Mouse (Mus musculus) neural tube, embryonic 11.5 days (tissue): Measurements from ENCODE around the gene Skida1. TPM values are rescaled to one million over a fixed set of nuclear protein-coding genes. Genes with fewer than 3 reads are reported as not detected.
A peak's percentile ranks its signal among the peaks of the same experiment; 100 is the strongest.

ENCODE experiments used
- ATAC-seq: fragments of 200-750 bp; cut with Nextera tagmentation; 2 replicates; pipeline ENCODE4 v1.8.0; 2017; ENCODE audit warnings: moderate number of reproducible peaks, mild to moderate bottlenecking, moderate TSS enrichment, moderate library complexity; ENCODE audit not compliant: insufficient read depth, low FRiP score, low TSS enrichment
- DNase-seq: peaks from one replicate; pipeline ENCODE4 v3.0.0-alpha.2; 2015; ENCODE audit warnings: low spot score
- H3K27ac ChIP-seq: fragments of 300-500 bp; sonication (generic); 2 replicates; pipeline ENCODE4 v1.5.1; 2014; ENCODE audit warnings: low read depth, mild to moderate bottlenecking, low read length
- H3K27me3 ChIP-seq: fragments of 300-500 bp; sonication (generic); 2 replicates; pipeline ENCODE4 v1.6.1; 2014; ENCODE audit warnings: mild to moderate bottlenecking, low read length, mixed read lengths; ENCODE audit not compliant: control insufficient read depth, insufficient read depth
- H3K36me3 ChIP-seq: fragments of 300-500 bp; sonication (generic); 2 replicates; pipeline ENCODE4 v1.6.1; 2014; ENCODE audit warnings: mild to moderate bottlenecking, low read length, moderate library complexity, mixed read lengths; ENCODE audit not compliant: control insufficient read depth, insufficient read depth
- H3K4me1 ChIP-seq: fragments of 300-500 bp; sonication (generic); 2 replicates; pipeline ENCODE4 v1.6.1; 2014; ENCODE audit warnings: low read length, mixed read lengths; ENCODE audit not compliant: control insufficient read depth, insufficient read depth
- H3K4me2 ChIP-seq: fragments of 300-500 bp; sonication (generic); 2 replicates; pipeline ENCODE4 v1.6.1; 2014; ENCODE audit warnings: low read depth, mild to moderate bottlenecking, moderate library complexity
- H3K4me3 ChIP-seq: fragments of 300-500 bp; sonication (generic); 2 replicates; pipeline ENCODE4 v1.5.1; 2014; ENCODE audit warnings: low read depth, low read length
- H3K9ac ChIP-seq: fragments of 300-500 bp; sonication (generic); 2 replicates; pipeline ENCODE4 v1.6.1; 2014; ENCODE audit warnings: mild to moderate bottlenecking, low read length
- H3K9me3 ChIP-seq: fragments of 300-500 bp; sonication (generic); 2 replicates; pipeline ENCODE4 v1.6.1; 2016; ENCODE audit warnings: low read length; ENCODE audit not compliant: control insufficient read depth
- WGBS: fragments of 180-500 bp; shearing (Covaris S2); extraction: QIAGEN DNeasy Blood & Tissue Kit; methylation state at CpG from one replicate; pipeline ENCODE4 v1.1.7; 2014; 5-methylcytosine and 5-hydroxymethylcytosine counted together
- polyA plus RNA-seq: library from polyadenylated mRNA; unstranded; fragments of >200 nt; fragmentation: Nextera tagmentation; extraction: Ambion mirVana; gene quantifications from 2 replicates; pipeline ENCODE4 v1.2.1, GENCODE M21; 2014

The Skida1 gene
- polyA plus RNA-seq, 1 experiment from 2014 or later = 15.5 TPM

DNA sequence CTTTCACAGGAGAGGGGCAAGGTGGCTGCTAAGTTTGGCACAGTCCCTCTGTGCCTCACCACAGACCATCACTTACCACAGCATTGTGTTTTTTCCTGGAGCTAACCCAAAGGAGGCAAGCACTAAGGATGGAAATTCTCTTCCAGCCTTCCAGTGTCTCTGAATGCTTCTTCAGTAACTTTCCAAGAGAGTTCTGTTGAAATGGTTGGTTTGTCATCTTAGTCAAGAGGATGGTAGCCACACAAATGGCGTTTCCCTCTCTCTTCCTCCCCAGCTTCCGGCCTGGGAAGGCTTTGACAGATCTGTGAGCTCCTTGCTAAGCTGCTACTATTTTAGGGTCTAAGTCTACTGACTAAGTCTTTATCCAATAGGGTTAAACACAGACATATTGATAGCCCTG is 11.4 kb downstream of the Skida1 start, which contains the start of gene A930004D18Rik:
A930004D18Rik (minus strand) TSS at position 247 of the 400 bp plus-strand sequence.
- no peak within 1 kb of the TSS for H3K9ac ChIP-seq
- no peak for ATAC-seq

DNA sequence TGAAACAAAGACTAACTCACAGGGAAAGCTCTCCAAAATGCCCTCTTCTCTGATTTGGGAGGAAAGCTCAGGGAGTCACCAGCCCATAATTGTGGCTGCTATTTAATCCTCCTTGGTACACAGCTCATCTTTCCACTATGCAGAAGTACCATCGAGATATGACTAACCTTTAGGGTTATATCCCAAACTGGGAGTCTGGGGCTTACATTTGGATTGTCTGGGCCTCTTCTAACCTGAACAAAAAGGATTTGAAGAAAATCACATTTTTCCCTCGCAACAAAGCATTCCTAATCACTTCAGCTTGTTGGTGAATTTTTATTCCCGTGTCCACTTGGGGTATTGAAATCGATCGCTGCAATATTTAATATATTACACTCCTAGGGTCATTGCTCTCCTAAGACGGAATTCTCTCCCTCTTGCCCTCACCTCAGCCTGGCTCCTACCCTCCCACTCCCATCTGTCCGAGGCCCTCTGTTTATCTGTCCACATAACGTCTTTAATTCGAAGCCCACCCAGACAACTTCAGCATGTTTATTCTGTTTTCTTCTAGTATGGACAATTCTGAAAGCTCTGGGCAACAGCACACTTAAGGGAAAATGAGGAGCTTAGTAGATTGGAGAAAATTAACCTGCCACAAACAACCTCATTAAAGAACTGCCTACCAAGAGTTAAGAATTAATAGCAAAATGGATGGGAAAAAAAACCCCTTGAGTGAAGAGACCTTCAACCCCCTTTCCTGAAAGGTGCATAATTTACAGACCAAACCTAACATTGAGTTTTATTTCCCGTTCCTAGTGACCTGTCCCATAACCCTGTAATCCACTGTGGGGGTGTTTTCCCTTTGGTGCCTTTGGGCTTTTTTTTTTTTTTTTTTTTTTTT is 14.2 kb downstream of the Skida1 start:
- H3K9ac ChIP-seq = no peak overlapping the region
- DNase-seq (no peak), ATAC-seq (no peak)
- H3K36me3 ChIP-seq = no peaks in the 10 kb centered on the region
- no peaks in the 10 kb centered on the region for H3K27me3 ChIP-seq
- no peak overlapping the region for H3K4me3 ChIP-seq
- H3K4me2 ChIP-seq = no peak overlapping the region
- H3K9me3 ChIP-seq = no peaks in the 10 kb centered on the region
- WGBS = 50% methylated on average over 10 of the region's 10 CpGs
- peak overlapping the region; percentile 68 for H3K27ac ChIP-seq
- peaks cover 39% of the 10 kb centered on the region for H3K4me1 ChIP-seq

More for the DNA sequence above, 11.4 kb downstream of the Skida1 start, which contains the start of gene A930004D18Rik:
- Histone ChIP-seq H3K36me3 (no peaks in the 10 kb centered on the region), H3K27me3 (no peaks in the 10 kb centered on the region), H3K4me3 (no peak within 1 kb of the TSS), H3K27ac (no peak within 1 kb of the TSS), H3K9me3 (no peaks in the 10 kb centered on the region), H3K4me2 (no peak within 1 kb of the TSS), H3K4me1 (peaks cover 53% of the 10 kb centered on the region)
- WGBS = 72% methylated on average over 2 of the region's 2 CpGs
- no peak for DNase-seq

- Histone ChIP-seq H3K27ac (peak overlapping the region; percentile 68), H3K9me3 (no peaks in the 10 kb centered on the region), H3K27me3 (no peaks in the 10 kb centered on the region), H3K9ac (peak overlapping the region; percentile 37), H3K4me1 (peaks cover 32% of the 10 kb centered on the region), H3K36me3 (no peaks in the 10 kb centered on the region), H3K4me3 (no peak overlapping the region), H3K4me2 (peak overlapping the region; percentile 97)
- 38% methylated on average over 10 of the region's 10 CpGs for WGBS
- ATAC-seq = no peak
- DNase-seq = peak; percentile 46
Observed at GRCm38 (mm10) chr2:18033166-18034108, 15.4 kb downstream of the Skida1 start.

DNA sequence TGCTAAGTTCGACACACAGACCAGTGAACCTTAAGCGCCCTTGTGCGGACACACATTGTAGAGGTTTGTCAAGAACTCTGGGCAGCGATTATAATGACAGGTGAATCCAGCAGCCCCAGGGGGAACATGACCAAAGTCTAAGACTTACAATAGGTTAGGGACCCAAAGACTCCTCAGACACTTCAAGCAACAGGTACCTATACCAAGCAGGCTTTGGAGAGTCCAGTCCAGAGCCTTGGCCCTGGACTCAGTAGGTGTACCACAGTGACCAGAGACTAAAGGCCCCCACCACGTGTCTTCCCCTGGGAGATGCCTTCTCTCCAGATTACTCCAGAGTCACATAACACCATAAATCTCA is 16.3 kb downstream of the Skida1 start:
- WGBS = 38% methylated on average over 5 of the region's 5 CpGs
- H3K4me3 ChIP-seq = peak overlapping the region; percentile 38; the same call in 1 of the 2 replicates
- peaks cover 32% of the 10 kb centered on the region for H3K4me1 ChIP-seq
- H3K36me3 ChIP-seq = no peaks in the 10 kb centered on the region
- no peak for ATAC-seq
- no peaks in the 10 kb centered on the region for H3K27me3 ChIP-seq
- H3K27ac ChIP-seq = no peak overlapping the region; the same call in none of the 2 replicates
- H3K4me2 ChIP-seq = peak overlapping the region; percentile 97
- H3K9me3 ChIP-seq = no peaks in the 10 kb centered on the region
- 0 out of 2 replicates have a peak overlapping the region, but pooled peaks have one; percentile 37 for H3K9ac ChIP-seq
- no peak for DNase-seq

DNA sequence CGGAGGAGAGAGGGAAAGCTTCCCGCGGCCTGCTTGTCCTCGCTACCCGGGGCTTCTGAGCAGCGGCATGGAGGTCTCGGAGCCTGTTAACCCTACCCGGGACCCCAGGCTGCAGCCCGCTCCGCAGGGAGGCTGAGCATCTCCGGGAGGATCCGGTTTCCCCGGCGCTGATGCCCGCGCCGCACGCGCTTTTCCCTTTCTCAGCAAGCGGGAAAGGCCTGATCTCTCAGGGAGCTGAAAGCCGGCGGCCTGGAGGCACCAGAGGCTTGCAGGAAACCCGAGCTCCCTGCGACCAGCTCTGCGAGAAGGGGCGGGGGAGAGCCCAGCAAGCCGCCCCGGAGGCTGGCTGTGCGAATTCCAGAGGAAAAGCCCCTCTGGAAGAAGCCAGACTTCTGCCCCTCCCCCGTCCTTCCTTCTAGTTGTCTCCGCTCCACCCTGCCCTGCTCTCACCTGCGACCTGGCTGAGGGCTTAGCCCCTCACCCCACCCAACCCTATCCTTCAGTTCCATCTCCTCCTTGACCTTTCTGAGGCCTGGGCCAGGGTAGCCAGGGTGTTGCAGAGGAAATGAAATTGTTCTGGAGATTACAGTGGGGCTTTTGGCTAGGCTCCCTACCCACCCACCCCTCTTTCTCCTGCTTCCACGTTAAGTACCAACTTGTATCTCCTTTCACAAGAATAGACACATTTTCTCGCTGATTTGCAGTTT is 16.9 kb downstream of the Skida1 start:
- H3K4me3 ChIP-seq = peak overlapping the region; percentile 38
- peak overlapping the region; percentile 97 for H3K4me2 ChIP-seq
- no peaks in the 10 kb centered on the region for H3K9me3 ChIP-seq
- DNase-seq = peak; percentile 81
- H3K9ac ChIP-seq = peak overlapping the region; percentile 91
- under 1% methylated on average over 34 of the region's 34 CpGs for WGBS
- H3K27me3 ChIP-seq = no peaks in the 10 kb centered on the region
- H3K27ac ChIP-seq = peak overlapping the region; percentile 74; the same call in 1 of the 2 replicates
- ATAC-seq = no peak
- no peaks in the 10 kb centered on the region for H3K36me3 ChIP-seq
- peaks cover 32% of the 10 kb centered on the region for H3K4me1 ChIP-seq

GRCm38 (mm10) chr2:18031271-18031821 is 17.5 kb downstream of the Skida1 start:
- no peaks in the 10 kb centered on the region for H3K27me3 ChIP-seq
- H3K4me2 ChIP-seq = peak overlapping the region; percentile 97
- peaks cover 32% of the 10 kb centered on the region for H3K4me1 ChIP-seq
- peak; percentile 68 for DNase-seq
- WGBS = 2% methylated on average over 26 of the region's 26 CpGs
- H3K9me3 ChIP-seq = no peaks in the 10 kb centered on the region
- peak overlapping the region; percentile 38 for H3K4me3 ChIP-seq
- ATAC-seq = no peak
- peak overlapping the region; percentile 91 for H3K9ac ChIP-seq
- peak overlapping the region; percentile 74; the same call in 1 of the 2 replicates for H3K27ac ChIP-seq
- H3K36me3 ChIP-seq = no peaks in the 10 kb centered on the region

- ATAC-seq = no peak
- H3K36me3 ChIP-seq = no peaks in the 10 kb centered on the region
- H3K27ac ChIP-seq = no peak overlapping the region
- no peaks in the 10 kb centered on the region for H3K9me3 ChIP-seq
- H3K4me1 ChIP-seq = peaks cover 32% of the 10 kb centered on the region
- H3K27me3 ChIP-seq = no peaks in the 10 kb centered on the region
- no peak overlapping the region for H3K4me3 ChIP-seq
- no peak overlapping the region for H3K9ac ChIP-seq
- DNase-seq = peak; percentile 63
- WGBS = 16% methylated on average over 8 of the region's 8 CpGs
- peak overlapping the region; percentile 97 for H3K4me2 ChIP-seq
Observed at GRCm38 (mm10) chr2:18030581-18030980, 18.3 kb downstream of the Skida1 start.

DNA sequence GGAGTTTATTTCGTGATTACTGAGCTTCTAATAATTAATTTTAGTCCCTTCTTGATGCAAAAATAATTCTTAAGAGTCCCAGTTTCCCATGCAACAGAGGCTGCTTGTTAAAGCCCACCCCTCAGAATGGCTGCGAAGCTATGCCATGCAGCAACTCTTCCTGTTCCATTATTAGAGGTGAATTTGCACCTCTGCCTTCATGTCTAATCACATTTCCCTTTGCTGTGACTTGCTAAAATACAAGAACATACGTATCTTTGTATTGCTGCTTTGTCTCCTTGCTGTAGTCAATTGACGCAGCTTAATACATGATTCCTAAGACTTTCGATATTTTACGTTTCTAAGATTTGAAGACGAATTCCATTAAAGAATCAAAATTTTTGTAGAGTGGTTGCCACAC is 19.2 kb downstream of the Skida1 start:
- peaks cover 32% of the 10 kb centered on the region for H3K4me1 ChIP-seq
- 69% methylated on average over 7 of the region's 7 CpGs for WGBS
- no peak overlapping the region for H3K4me3 ChIP-seq
- no peak for DNase-seq
- H3K27me3 ChIP-seq = no peaks in the 10 kb centered on the region
- no peak overlapping the region for H3K9ac ChIP-seq
- no peak overlapping the region for H3K27ac ChIP-seq
- 0 out of 2 replicates have a peak overlapping the region, but pooled peaks have one; percentile 1 for H3K4me2 ChIP-seq
- no peak for ATAC-seq
- H3K9me3 ChIP-seq = no peaks in the 10 kb centered on the region
- H3K36me3 ChIP-seq = no peaks in the 10 kb centered on the region
